Mouse (Mus musculus): ENCODE data around the gene Arhgef1. TPM values are rescaled to one million over a fixed set of nuclear protein-coding genes. Genes with fewer than 3 reads are reported as not detected.

The Arhgef1 gene
- 10 to 100 TPM; 88.1 to 89.2 TPM for total RNA-seq (2021)

DNA sequence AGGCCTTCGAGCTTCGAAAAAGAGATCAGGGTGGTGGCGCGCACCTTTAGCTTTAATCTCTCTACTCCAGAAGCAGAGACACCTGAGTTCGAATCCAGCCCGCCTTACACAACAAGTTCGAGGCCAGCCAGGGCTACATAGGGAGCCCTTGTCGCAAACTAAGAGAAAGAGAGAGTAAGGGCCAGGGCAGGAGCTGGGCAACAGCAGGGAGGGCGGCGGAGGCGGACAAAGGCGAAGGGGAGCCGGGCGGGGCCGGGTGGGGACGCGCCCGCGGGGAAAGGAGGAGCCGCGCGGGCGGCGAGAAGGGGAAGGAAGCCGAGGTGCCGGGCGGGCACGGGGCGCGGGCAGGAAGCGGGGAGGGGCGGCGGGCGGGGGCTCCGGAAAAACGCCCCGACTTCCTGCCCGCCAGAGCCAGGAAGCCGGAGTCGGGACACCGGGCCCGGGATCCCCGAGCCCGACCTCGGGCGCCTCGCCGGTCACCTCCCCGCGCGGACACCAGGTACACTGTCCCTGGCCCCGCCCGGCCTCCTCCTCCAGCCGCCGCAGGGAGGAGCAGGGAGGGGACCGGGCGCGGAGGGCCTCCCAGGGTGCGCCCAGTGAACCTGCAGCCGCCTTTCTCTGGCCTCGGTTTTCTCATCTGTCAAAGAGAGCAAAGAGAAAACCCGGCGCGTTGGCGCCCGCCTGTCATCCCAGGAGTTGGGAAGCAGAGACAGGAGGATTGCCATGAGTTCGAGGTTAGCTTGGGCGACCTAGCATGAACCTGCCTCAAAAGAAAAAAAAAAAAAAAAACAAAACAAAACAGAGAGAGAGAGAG, at the start of gene Arhgef1:
Gene Arhgef1, plus strand, starts transcription at position 283 of the 814 bp plus-strand sequence.
- intact Hi-C loops (cut with DNase I), result loop anchor here (5.0 kb wide), 1 partner anchor 64 kb away; no protein-coding TSS in a partner anchor
- DNase-seq (ENCODE audit: extremely low spot score in 1 of 2, low spot score in 2 of 2), result peak in 1 of 2 experiments; percentile 85

- intact Hi-C loops (cut with DNase I), result no loop called here
- no peak for DNase-seq (ENCODE audit: extremely low spot score in 1 of 2, low spot score in 2 of 2)
These were observed 49.5 kb upstream of the Arhgef1 start for GRCm38 (mm10) chr7:24853233-24853563.

DNA sequence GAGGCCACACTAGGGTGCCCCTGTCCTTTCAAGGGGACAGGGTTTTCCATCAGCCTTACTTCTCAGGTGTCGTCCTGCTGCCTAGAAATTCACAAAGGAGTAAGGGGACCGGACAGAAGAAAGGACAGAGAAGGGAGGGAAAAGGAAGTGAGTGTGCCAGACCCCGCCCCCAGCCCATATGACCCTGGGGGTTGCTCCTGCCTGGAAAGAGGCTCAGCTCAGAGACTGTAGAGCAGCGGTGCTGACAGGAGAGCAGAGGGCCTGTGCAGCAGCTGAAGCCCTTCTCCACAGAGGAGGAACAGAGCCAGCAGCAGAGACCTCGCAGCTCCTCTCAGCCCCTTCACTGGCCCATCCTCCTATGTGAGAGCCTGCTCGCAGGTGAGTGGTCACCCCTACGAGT, 49.0 kb upstream of the Arhgef1 start:
- intact Hi-C loops (cut with DNase I), result no loop called here

GRCm38 (mm10) chr7:24856460-24857120, 46.1 kb upstream of the Arhgef1 start:
- intact Hi-C loops (cut with DNase I), result no loop called here
- DNase-seq (ENCODE audit: extremely low spot score in 1 of 2, low spot score in 2 of 2), result no peak

More for the DNA sequence above, 49.0 kb upstream of the Arhgef1 start:
- DNase-seq (ENCODE audit: extremely low spot score in 1 of 2, low spot score in 2 of 2), result no peak

- intact Hi-C loops (cut with DNase I), result no loop called here
- no peak for DNase-seq (ENCODE audit: extremely low spot score in 1 of 2, low spot score in 2 of 2)
These were observed 43.5 kb upstream of the Arhgef1 start for GRCm38 (mm10) chr7:24859234-24859633.

- no peak for DNase-seq (ENCODE audit: extremely low spot score in 1 of 2, low spot score in 2 of 2)
- intact Hi-C loops (cut with DNase I), result no loop called here
These were observed 40.8 kb upstream of the Arhgef1 start, which contains the start of gene Gm9844 for GRCm38 (mm10) chr7:24861913-24862312. Gene Gm9844 (plus strand): TSS chr7:24862213.

- no peak for DNase-seq (ENCODE audit: extremely low spot score in 1 of 2, low spot score in 2 of 2)
- intact Hi-C loops (cut with DNase I), result no loop called here
These were observed 39.9 kb upstream of the Arhgef1 start for GRCm38 (mm10) chr7:24862853-24863252.

DNA sequence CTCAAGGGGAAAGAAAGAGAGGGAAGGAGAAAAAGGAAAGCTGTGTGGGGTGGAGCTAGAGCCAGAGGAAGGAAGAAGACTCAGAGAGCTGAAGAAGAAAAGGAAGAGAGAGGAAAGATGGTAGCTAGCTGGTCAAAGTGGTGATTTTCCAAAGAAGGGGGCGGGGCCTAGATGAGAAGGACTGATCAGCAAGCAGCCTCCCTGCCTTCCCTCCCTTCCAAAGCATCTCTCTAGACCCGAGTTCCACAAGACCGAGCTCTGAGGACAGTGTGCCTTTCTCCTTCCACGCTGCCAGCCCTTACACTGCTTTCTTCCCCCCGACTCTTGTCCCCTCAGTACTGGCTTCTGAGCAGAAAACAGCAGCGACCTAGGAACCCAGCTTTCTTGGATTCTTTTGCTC, 38.6 kb upstream of the Arhgef1 start:
- no peak for DNase-seq (ENCODE audit: extremely low spot score in 1 of 2, low spot score in 2 of 2)
- intact Hi-C loops (cut with DNase I), result no loop called here

- intact Hi-C loops (cut with DNase I), result no loop called here
These were observed 33.6 kb upstream of the Arhgef1 start for GRCm38 (mm10) chr7:24869080-24869479.

DNA sequence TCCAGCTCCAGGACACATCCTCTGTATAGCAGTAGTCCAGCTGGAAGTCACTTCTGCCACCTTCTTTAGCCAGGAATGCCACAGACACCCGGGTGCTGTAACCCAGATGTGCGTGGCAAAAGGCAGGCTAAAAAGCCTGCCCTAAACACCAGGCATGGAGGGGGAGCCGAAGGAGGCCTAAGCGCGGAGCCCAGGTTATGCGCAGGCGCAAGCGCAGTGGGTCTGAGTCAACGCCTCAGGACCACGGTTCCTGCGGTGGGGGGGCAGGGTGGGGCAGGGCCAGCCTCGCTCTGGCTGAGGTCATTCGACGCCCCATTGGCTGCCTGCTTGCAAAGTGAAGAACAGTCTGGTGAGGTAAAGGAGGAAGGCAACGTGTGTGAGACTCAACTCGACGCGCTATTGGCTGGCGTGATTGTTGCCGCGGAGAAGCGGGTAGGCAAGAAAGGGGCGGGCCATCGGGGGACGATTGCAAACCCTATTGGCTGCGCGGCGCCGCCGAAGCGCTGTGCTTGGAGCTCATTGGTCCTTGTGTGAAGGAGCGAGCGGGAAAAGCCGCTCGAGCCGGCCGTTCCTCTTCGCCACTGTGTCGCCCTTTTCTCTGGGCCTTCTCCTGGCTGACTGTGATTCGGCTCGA, 33.1 kb upstream of the Arhgef1 start, which contains the start of the genes Lypd4 and Dmrtc2:
Gene Lypd4, minus strand, starts transcription at position 410 of the 634 bp plus-strand sequence.
Gene Dmrtc2, plus strand, starts transcription at position 526 of the 634 bp plus-strand sequence.
- no peak for DNase-seq (ENCODE audit: extremely low spot score in 1 of 2, low spot score in 2 of 2)
- intact Hi-C loops (cut with DNase I), result no loop called here

More at GRCm38 (mm10) chr7:24869080-24869479, 33.6 kb upstream of the Arhgef1 start:
- no peak for DNase-seq (ENCODE audit: extremely low spot score in 1 of 2, low spot score in 2 of 2)

- no peak for DNase-seq (ENCODE audit: extremely low spot score in 1 of 2, low spot score in 2 of 2)
- intact Hi-C loops (cut with DNase I), result no loop called here
These were observed 25.1 kb upstream of the Arhgef1 start for GRCm38 (mm10) chr7:24877588-24877987.

DNA sequence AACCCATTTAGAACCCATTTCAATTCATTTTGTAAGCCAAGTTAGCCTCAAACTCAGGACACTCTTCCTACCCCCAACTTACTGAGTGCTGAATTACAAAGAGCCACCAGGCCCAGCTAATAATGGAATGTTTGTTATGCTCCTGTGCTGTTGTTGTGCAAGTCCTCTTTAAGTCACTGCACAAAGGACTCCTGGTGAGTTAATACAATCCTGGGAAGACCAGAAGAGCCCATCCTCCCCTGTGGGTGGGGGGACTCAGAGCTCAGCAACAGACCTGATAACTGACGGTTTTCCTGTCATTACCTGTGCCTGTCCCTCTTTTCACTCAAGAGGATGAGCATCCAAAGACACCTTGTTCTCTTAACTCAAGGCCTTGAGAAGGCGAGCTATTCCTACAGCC, 23.1 kb upstream of the Arhgef1 start:
- intact Hi-C loops (cut with DNase I), result no loop called here
- no peak for DNase-seq (ENCODE audit: extremely low spot score in 1 of 2, low spot score in 2 of 2)

DNA sequence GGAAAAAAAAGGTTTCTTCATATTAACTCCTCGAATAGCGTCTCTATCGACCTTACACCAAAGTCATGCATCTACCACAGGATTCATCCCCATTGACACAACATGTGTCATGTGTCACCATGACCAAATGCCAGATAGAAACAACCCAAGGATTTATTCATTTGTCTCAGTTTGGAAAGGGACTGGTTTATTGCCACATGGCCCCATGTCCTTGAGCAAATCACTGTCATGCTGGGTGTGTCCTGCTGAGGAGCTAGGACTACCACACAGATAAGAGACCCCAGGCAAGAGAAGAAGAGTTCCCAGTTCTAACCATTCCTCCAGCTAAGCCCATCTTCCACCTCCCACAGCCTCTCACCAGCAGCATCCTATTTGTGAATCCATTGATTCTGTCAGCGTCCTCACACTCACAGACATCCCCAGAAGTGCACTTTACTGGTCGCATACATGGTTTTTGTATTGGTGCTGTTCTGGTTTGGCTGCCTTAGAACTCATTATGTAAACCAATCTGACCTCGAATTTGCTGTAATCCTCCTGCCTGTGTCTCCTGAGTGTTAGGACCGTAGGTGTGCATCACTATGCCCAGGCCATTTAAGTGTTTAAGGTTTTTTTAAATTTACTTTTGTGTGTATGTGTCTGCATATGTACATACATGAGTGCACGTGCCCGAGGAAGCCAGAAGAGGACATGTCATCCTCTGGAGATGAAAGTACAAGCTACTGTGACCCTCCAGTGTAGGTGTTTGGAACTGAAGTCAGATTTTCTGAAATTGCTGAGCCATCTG, 20.1 kb upstream of the Arhgef1 start:
- intact Hi-C loops (cut with DNase I), result no loop called here
- DNase-seq (ENCODE audit: extremely low spot score in 1 of 2, low spot score in 2 of 2), result no peak

GRCm38 (mm10) chr7:24883896-24884692, 18.6 kb upstream of the Arhgef1 start, which contains the start of gene Rps19:
Gene Rps19 (plus strand): TSS chr7:24884371.
- intact Hi-C loops (cut with DNase I), result no loop called here
- peak; percentile 97 to 99 for DNase-seq (ENCODE audit: extremely low spot score in 1 of 2, low spot score in 2 of 2)

- intact Hi-C loops (cut with DNase I), result no loop called here
- no peak for DNase-seq (ENCODE audit: extremely low spot score in 1 of 2, low spot score in 2 of 2)
These were observed 17.9 kb upstream of the Arhgef1 start for GRCm38 (mm10) chr7:24884693-24885291.

- intact Hi-C loops (cut with DNase I), result no loop called here
- DNase-seq (ENCODE audit: extremely low spot score in 1 of 2, low spot score in 2 of 2), result no peak
These were observed 17.0 kb upstream of the Arhgef1 start for GRCm38 (mm10) chr7:24885468-24886307.

DNA sequence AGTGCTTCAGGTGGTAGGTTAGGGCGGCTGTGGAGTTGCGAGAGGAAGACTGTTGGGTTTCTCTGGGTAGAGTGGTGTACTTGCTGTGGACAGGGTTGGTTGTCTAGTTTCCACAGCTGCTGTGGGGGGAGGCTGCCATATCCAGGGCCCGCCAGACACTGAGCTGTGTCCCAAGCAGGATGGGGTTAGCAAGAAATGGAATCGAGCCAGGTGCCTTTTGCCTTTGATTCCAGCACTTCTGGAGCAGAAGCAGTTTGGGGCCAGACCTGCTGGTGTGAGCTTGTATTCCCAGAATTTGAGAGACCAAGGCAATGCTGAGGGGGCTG, 16.4 kb upstream of the Arhgef1 start:
- DNase-seq (ENCODE audit: extremely low spot score in 1 of 2, low spot score in 2 of 2), result no peak
- intact Hi-C loops (cut with DNase I), result no loop called here
